Mouse (Mus musculus) intestine, embryonic 15.5 days (tissue): ENCODE measurements around the gene Olfr713. TPM values are rescaled to one million over a fixed set of nuclear protein-coding genes. Genes with fewer than 3 reads are reported as not detected.

ENCODE experiments used
- polyA plus RNA-seq: library from polyadenylated mRNA; unstranded; fragments of >200 nt; fragmentation: Nextera tagmentation; extraction: Ambion mirVana; gene quantifications from 2 replicates; pipeline ENCODE4 v1.2.1, GENCODE M21; 2015

Gene Olfr713
- polyA plus RNA-seq, 1 experiment from 2014 or later = not detected

Other genes starting within 250 kb of the Olfr713 start
- gene Olfr699, start 238.0 kb upstream of the Olfr713 start, polyA plus RNA-seq = not detected in 2 replicates
- gene Olfr700, start 222.3 kb upstream of the Olfr713 start, polyA plus RNA-seq = not detected in 2 replicates
- not detected in 2 replicates for gene Olfr701, start 217.0 kb upstream of the Olfr713 start, polyA plus RNA-seq
- gene Olfr702, start 197.3 kb upstream of the Olfr713 start, polyA plus RNA-seq = not detected in 2 replicates
- not detected in 2 replicates for gene Olfr703, start 187.8 kb upstream of the Olfr713 start, polyA plus RNA-seq
- gene Olfr704, start 168.0 kb upstream of the Olfr713 start, polyA plus RNA-seq = not detected in 2 replicates
- gene Olfr705, start 154.3 kb upstream of the Olfr713 start, polyA plus RNA-seq = not detected in 2 replicates
- not detected in 2 replicates for gene Olfr706, start 143.0 kb upstream of the Olfr713 start, polyA plus RNA-seq
- gene Olfr707, start 129.9 kb upstream of the Olfr713 start, polyA plus RNA-seq = not detected in 2 replicates
- gene Olfr1532-ps1, start 123.2 kb upstream of the Olfr713 start, polyA plus RNA-seq = not detected in 2 replicates
- gene Olfr709-ps1, start 99.0 kb upstream of the Olfr713 start, polyA plus RNA-seq = not detected in 2 replicates
- gene Olfr710, start 82.9 kb upstream of the Olfr713 start, polyA plus RNA-seq = not detected in 2 replicates
- not detected in 2 replicates for gene Olfr6, start 67.2 kb upstream of the Olfr713 start, polyA plus RNA-seq
- gene Olfr711, start 55.7 kb upstream of the Olfr713 start, polyA plus RNA-seq = not detected in 2 replicates
- gene Olfr2, start 25.1 kb upstream of the Olfr713 start, polyA plus RNA-seq = not detected in 2 replicates
- gene Olfr714, start 39.8 kb downstream of the Olfr713 start, polyA plus RNA-seq = not detected in 2 replicates
- gene Olfr17, start 62.0 kb downstream of the Olfr713 start, polyA plus RNA-seq = not detected in 2 replicates
- gene Olfr715b, start 79.2 kb downstream of the Olfr713 start, polyA plus RNA-seq = not detected in 2 replicates
- not detected in 2 replicates for gene Olfr715, start 99.9 kb downstream of the Olfr713 start, polyA plus RNA-seq
- not detected in 2 replicates for gene Olfr716, start 107.2 kb downstream of the Olfr713 start, polyA plus RNA-seq
- not detected in 2 replicates for gene Nlrp14, start 135.8 kb downstream of the Olfr713 start, polyA plus RNA-seq
- gene Rbmxl2, start 178.3 kb downstream of the Olfr713 start, polyA plus RNA-seq = not detected in 2 replicates